Mouse (Mus musculus) small intestine, adult 2 months (tissue): ENCODE data around the gene Nppc.

Experiments used
- CTCF ChIP-seq: fragments of 200-500 bp; IDR thresholded peaks from 2 replicates; pipeline ENCODE4 v1.5.1; 2012; ENCODE audit warnings: low read depth, mild to moderate bottlenecking, control low read depth, inconsistent platforms, low read length, moderate library complexity, mixed read lengths; ENCODE audit not compliant: insufficient replicate concordance, insufficient read length; ENCODE audit errors: extremely low read depth
- POLR2A ChIP-seq: fragments of 200-500 bp; IDR thresholded peaks from 2 replicates; pipeline ENCODE4 v1.6.1; 2012; ENCODE audit warnings: low read depth, mild to moderate bottlenecking, control low read depth, inconsistent platforms, low read length, moderate library complexity

- TF ChIP-seq CTCF (no peak), POLR2A (no peak)
These were observed 35.5 kb downstream of the Nppc start for GRCm38 (mm10) chr1:86634751-86635359.
